Mouse (Mus musculus): ENCODE results near the gene Rasgrp1. TPM values are rescaled to one million over a fixed set of nuclear protein-coding genes. Genes with fewer than 3 reads are reported as not detected.
A peak's percentile ranks its signal among the peaks of the same experiment; 100 is the strongest.

Gene Rasgrp1
- polyA plus RNA-seq, 1 experiment from 2014 or later: 1.2 TPM

DNA sequence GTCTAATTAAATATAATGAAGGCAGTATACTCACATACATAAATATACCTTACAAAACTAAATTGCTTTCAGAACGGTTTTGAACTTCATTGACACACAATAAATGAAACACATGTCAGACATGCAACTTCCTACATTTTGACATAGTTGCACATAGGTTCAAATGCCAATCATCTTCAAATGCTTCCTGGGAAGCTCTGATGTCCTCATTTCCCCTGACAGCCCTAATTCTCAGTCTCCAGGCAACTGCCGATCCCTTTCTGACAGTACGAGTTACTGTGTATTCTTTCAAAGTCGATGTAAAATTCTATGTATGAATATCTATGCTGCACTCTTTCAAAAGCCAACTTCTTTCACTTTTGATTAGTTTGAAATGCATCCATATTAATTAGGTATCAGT lies 100.8 kb downstream of the Rasgrp1 start:
- no peaks in the 10 kb centered on the region for H3K9me3 ChIP-seq (ENCODE audit: control insufficient read depth, low read length)
- no peak for ATAC-seq (ENCODE audit: low FRiP score)
- H3K27ac ChIP-seq (ENCODE audit: low read depth, low read length): no peak overlapping the region
- WGBS: 82% methylated on average over 4 of the region's 4 CpGs
- H3K36me3 ChIP-seq (ENCODE audit: control insufficient read depth, insufficient read depth, low read length): no peaks in the 10 kb centered on the region
- no peak for DNase-seq (ENCODE audit: low spot score, missing footprints)
- H3K27me3 ChIP-seq (ENCODE audit: control insufficient read depth, insufficient read depth, low read length): no peaks in the 10 kb centered on the region
- no peak overlapping the region for H3K9ac ChIP-seq (ENCODE audit: low read length)
- H3K4me1 ChIP-seq (ENCODE audit: control insufficient read depth, insufficient read depth, low read length): no peaks in the 10 kb centered on the region
- no peak overlapping the region for H3K4me2 ChIP-seq
- H3K4me3 ChIP-seq (ENCODE audit: low read depth, low read length): no peak overlapping the region

DNA sequence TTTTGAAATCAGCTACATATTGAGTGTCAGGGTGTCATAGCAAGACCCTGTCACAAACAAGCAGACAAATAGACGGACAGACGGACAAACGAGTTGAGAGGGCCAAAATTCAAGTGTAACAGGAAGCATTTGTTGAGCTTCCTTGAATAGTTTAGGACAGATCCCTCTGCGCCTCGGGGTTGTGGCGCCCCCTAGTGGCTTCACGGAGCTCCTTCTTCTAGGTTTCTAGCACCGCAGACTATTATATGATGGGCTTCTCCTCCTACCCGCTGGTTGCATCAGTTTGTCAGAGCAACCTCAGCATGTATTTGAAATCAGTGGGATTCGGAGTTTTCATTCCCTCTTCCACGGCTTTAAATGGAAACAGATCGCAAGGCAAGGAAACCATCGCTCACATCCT lies 111.5 kb downstream of the Rasgrp1 start:
- Histone ChIP-seq H3K27me3 (ENCODE audit: control insufficient read depth, insufficient read depth, low read length) (no peaks in the 10 kb centered on the region; the same call in 1 of the 2 replicates), H3K4me1 (ENCODE audit: control insufficient read depth, insufficient read depth, low read length) (peaks cover 5% of the 10 kb centered on the region), H3K9me3 (ENCODE audit: control insufficient read depth, low read length) (no peaks in the 10 kb centered on the region), H3K27ac (ENCODE audit: low read depth, low read length) (no peak overlapping the region), H3K9ac (ENCODE audit: low read length) (peak overlapping the region; percentile 12; the same call in 1 of the 2 replicates), H3K4me3 (ENCODE audit: low read depth, low read length) (no peak overlapping the region), H3K4me2 (no peak overlapping the region), H3K36me3 (ENCODE audit: control insufficient read depth, insufficient read depth, low read length) (no peaks in the 10 kb centered on the region)
- DNase-seq (ENCODE audit: low spot score, missing footprints) (peak; percentile 99), ATAC-seq (ENCODE audit: low FRiP score) (peak; percentile 81)
- 7% methylated on average over 13 of the region's 13 CpGs for WGBS

DNA sequence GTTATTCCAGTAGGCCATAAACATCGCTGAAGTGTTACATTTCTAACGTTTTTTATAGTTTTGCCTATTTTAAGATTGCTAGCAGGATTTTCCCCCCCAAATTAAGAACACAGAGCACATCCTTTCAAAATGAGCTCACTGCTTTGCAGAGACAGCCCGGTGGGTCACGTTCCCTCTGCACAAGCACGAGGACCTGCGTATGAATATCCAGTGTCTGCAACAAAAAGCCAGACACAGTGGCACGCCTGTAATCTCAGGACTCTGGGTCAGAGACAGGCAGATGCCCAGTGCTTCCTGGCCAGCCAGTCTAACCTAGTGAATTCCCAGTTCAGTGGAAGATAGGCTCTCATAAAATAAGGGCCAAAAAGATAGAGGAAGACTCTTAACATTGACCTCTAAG lies 112.5 kb downstream of the Rasgrp1 start:
- Histone ChIP-seq H3K9me3 (ENCODE audit: control insufficient read depth, low read length) (no peaks in the 10 kb centered on the region), H3K9ac (ENCODE audit: low read length) (no peak overlapping the region), H3K4me1 (ENCODE audit: control insufficient read depth, insufficient read depth, low read length) (peaks cover 5% of the 10 kb centered on the region), H3K27ac (ENCODE audit: low read depth, low read length) (no peak overlapping the region), H3K4me2 (no peak overlapping the region), H3K27me3 (ENCODE audit: control insufficient read depth, insufficient read depth, low read length) (no peaks in the 10 kb centered on the region; the same call in 1 of the 2 replicates), H3K36me3 (ENCODE audit: control insufficient read depth, insufficient read depth, low read length) (no peaks in the 10 kb centered on the region), H3K4me3 (ENCODE audit: low read depth, low read length) (no peak overlapping the region)
- WGBS: 74% methylated on average over 7 of the region's 7 CpGs
- DNase-seq (ENCODE audit: low spot score, missing footprints) (no peak), ATAC-seq (ENCODE audit: low FRiP score) (no peak)

Other genes with a start within 250 kb of the Rasgrp1 start
- 20.1 and 21.4 TPM in 2 replicates for gene Spred1, start 221.6 kb downstream of the Rasgrp1 start, polyA plus RNA-seq (2014; fragmentation: Nextera tagmentation; extraction: Ambion mirVana)
- 8.3 and 9.1 TPM in 2 replicates for gene Fam98b, start 93.3 kb downstream of the Rasgrp1 start, polyA plus RNA-seq (2014; fragmentation: Nextera tagmentation; extraction: Ambion mirVana)